Mouse (Mus musculus): Measurements from ENCODE around the gene Gnpat. TPM values are rescaled to one million over a fixed set of nuclear protein-coding genes. Genes with fewer than 3 reads are reported as not detected.

Gene Gnpat
- polyA plus RNA-seq, 1 experiment: 41.2 TPM

DNA sequence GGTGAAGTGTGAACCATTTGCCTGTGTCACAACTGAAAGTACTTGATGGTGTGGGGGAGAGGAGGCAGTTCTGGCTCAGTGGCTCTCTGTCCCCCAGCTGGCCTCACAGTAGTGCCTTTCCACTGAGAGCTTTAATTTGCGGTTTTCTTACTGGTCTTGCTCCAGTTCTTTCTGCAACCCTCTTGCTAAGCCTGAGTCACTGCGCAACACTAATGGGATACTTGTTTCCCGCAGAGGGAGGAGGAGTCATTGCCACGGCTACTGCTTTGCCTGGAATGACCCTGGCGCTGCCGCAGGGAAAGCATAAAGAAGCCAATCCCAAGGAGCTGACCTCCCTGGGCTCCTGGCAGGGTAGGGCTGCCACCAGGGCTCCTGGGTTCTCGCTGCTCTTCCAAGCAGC, 36.2 kb upstream of the Gnpat start:
- Histone ChIP-seq H3K4me1 (ENCODE audit: control insufficient read depth, insufficient read depth, low read length) (peaks cover 5% of the 10 kb centered on the region; the same call in 1 of the 2 replicates), H3K4me3 (replicated peaks; ENCODE audit: control insufficient read depth, low read depth, low read length) (no peak overlapping the region), H3K27ac (ENCODE audit: control insufficient read depth, insufficient read depth, low read depth, low read length, poor library complexity) (peak overlapping the region; percentile 8)
- WGBS: 23% methylated on average over 7 of the region's 7 CpGs
- TF ChIP-seq POLR2A (IDR thresholded peaks at IDR 0.05; ENCODE audit: borderline replicate concordance, control insufficient read depth, low read depth, low read length) (no peak), CTCF (IDR thresholded peaks at IDR 0.05; ENCODE audit: control insufficient read depth, insufficient read depth, low read length) (no peak)

DNA sequence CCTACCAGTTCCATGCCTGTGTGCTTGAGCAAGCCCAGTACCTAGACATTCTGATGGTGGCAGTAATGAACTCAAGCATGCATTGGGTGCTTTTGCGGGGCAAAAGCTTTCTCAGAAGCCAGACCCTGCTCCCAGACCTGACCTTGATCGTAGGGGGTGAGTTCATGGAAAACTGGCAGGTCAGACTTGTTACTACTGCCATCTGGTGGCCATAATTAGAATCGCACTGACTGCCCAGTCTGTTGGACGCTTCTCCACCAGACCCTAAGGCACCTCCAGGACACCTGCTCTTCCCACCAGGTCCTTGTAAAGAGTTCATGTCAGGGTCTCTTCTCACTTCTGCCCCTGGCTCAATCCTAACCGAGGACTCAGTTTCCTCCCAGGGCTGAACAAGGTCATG, 35.4 kb upstream of the Gnpat start:
- WGBS: 4% methylated on average over 5 of the region's 5 CpGs
- Histone ChIP-seq H3K4me1 (ENCODE audit: control insufficient read depth, insufficient read depth, low read length) (peaks cover 5% of the 10 kb centered on the region; the same call in 1 of the 2 replicates), H3K27ac (ENCODE audit: control insufficient read depth, insufficient read depth, low read depth, low read length, poor library complexity) (no peak overlapping the region), H3K4me3 (replicated peaks; ENCODE audit: control insufficient read depth, low read depth, low read length) (no peak overlapping the region)
- TF ChIP-seq CTCF (IDR thresholded peaks at IDR 0.05; ENCODE audit: control insufficient read depth, insufficient read depth, low read length) (peak; percentile 65), POLR2A (IDR thresholded peaks at IDR 0.05; ENCODE audit: borderline replicate concordance, control insufficient read depth, low read depth, low read length) (no peak)

DNA sequence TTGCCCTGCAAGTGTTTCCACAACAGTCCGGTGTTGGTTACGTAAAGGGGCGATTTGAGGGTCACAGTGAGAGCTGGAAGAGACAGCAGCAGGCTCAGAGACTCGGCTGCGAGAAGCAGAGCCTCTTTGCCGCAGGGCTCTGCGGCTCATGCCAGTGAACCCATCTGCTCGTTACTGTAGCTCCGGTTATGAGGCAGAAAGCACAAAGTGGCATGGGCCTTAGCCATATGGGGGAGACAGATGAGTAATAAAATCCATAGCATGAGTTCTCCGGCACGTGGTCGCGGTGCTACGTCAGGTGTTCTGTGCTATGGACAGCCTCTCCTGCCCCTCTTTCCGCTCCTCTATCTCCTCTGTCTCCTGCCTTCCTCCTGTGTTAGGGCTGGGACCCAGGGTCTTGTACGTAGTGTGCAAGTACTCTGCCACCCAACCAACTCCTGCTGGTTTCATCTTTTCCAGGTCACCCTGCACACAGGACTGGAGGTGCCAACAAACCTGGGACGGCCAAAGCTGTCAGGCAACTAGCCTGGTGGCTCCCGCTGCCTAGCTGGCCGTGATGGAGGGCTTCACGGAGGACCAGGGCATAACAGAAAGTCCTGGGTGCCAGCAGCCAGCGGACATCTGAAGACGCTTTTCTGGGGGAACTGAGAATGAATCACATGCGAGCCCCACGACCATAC, 34.1 kb upstream of the Gnpat start:
- WGBS: 79% methylated on average over 24 of the region's 24 CpGs

DNA sequence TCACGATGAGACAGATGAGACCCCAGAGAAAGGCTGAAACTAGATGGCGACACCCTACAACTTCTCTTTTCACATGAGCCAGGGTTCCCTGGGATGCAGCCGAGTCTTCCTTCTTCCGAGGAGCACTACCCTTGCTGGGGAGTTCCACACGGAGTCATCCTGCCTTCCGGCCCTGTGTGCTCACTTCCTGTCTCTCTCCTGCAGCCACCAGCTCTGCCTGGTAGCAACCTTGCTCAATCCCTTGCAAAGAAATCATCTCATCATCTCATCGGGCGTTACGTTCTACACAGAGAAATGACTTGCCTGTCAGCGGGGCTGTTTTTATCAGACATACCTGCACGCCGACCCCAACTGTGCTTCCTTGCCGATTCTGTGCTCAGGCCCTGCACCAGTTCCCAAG, 32.8 kb upstream of the Gnpat start:
- Histone ChIP-seq H3K27ac (ENCODE audit: control insufficient read depth, insufficient read depth, low read depth, low read length, poor library complexity) (peak overlapping the region; percentile 12; the same call in 1 of the 2 replicates), H3K4me3 (replicated peaks; ENCODE audit: control insufficient read depth, low read depth, low read length) (no peak overlapping the region), H3K4me1 (ENCODE audit: control insufficient read depth, insufficient read depth, low read length) (peaks cover 6% of the 10 kb centered on the region; the same call in 1 of the 2 replicates)
- WGBS: 36% methylated on average over 13 of the region's 13 CpGs
- TF ChIP-seq POLR2A (IDR thresholded peaks at IDR 0.05; ENCODE audit: borderline replicate concordance, control insufficient read depth, low read depth, low read length): no peak

More for the DNA sequence above, 34.1 kb upstream of the Gnpat start:
- TF ChIP-seq CTCF (IDR thresholded peaks at IDR 0.05; ENCODE audit: control insufficient read depth, insufficient read depth, low read length) (no peak), POLR2A (IDR thresholded peaks at IDR 0.05; ENCODE audit: borderline replicate concordance, control insufficient read depth, low read depth, low read length) (no peak)
- H3K4me3 ChIP-seq (replicated peaks; ENCODE audit: control insufficient read depth, low read depth, low read length): no peak overlapping the region
- peaks cover 5% of the 10 kb centered on the region; the same call in 1 of the 2 replicates for H3K4me1 ChIP-seq (ENCODE audit: control insufficient read depth, insufficient read depth, low read length)
- H3K27ac ChIP-seq (ENCODE audit: control insufficient read depth, insufficient read depth, low read depth, low read length, poor library complexity): no peak overlapping the region

DNA sequence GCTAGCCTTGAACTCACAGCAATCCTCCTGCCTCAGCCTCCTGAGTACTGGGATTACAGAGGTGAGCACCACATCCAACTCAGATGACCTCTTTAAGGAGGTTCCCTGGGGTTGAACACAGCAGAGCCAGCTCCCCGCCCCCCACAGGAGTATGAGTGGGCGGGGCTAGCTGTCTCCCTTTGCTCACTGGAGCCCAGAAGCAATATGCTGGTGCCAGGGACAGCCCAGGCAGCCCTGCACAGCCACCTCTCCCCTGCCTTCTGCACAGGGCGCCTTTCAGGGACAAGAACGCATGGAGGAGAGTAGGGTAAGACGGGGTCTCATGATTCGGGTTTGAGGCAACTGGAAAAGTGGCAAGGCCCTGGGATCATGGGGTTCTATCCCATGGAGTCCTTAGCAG, 31.3 kb upstream of the Gnpat start:
- H3K4me1 ChIP-seq (ENCODE audit: control insufficient read depth, insufficient read depth, low read length): peaks cover 4% of the 10 kb centered on the region; the same call in 1 of the 2 replicates
- H3K27ac ChIP-seq (ENCODE audit: control insufficient read depth, insufficient read depth, low read depth, low read length, poor library complexity): no peak overlapping the region
- H3K4me3 ChIP-seq (replicated peaks; ENCODE audit: control insufficient read depth, low read depth, low read length): no peak overlapping the region
- TF ChIP-seq POLR2A (IDR thresholded peaks at IDR 0.05; ENCODE audit: borderline replicate concordance, control insufficient read depth, low read depth, low read length) (no peak), CTCF (IDR thresholded peaks at IDR 0.05; ENCODE audit: control insufficient read depth, insufficient read depth, low read length) (no peak)
- WGBS: 73% methylated on average over 6 of the region's 6 CpGs

DNA sequence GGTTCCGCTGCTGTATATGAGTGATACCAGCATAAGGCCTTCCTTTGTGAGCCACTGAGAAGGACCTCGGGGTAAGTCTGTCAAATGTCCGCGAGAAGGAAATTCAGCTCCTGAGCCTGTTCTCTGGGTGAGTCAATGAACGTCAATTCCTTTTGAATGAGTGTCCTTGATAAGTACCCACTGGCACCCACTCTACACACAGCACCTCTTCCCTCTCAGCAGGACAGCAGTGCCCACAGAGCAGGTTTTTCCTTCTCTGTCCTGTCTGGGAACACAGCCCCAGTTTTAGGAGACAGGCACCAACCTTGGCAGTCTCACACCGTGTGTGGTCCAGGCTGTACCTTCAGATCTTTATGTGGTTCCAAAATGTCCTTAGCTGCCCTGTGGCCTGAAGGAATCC, 30.9 kb upstream of the Gnpat start:
- H3K4me1 ChIP-seq (ENCODE audit: control insufficient read depth, insufficient read depth, low read length): peaks cover 3% of the 10 kb centered on the region; the same call in 1 of the 2 replicates
- TF ChIP-seq CTCF (IDR thresholded peaks at IDR 0.05; ENCODE audit: control insufficient read depth, insufficient read depth, low read length): no peak
- no peak for TF ChIP-seq POLR2A (IDR thresholded peaks at IDR 0.05; ENCODE audit: borderline replicate concordance, control insufficient read depth, low read depth, low read length)
- 82% methylated on average over 6 of the region's 6 CpGs for WGBS
- no peak overlapping the region for H3K27ac ChIP-seq (ENCODE audit: control insufficient read depth, insufficient read depth, low read depth, low read length, poor library complexity)
- no peak overlapping the region for H3K4me3 ChIP-seq (replicated peaks; ENCODE audit: control insufficient read depth, low read depth, low read length)

DNA sequence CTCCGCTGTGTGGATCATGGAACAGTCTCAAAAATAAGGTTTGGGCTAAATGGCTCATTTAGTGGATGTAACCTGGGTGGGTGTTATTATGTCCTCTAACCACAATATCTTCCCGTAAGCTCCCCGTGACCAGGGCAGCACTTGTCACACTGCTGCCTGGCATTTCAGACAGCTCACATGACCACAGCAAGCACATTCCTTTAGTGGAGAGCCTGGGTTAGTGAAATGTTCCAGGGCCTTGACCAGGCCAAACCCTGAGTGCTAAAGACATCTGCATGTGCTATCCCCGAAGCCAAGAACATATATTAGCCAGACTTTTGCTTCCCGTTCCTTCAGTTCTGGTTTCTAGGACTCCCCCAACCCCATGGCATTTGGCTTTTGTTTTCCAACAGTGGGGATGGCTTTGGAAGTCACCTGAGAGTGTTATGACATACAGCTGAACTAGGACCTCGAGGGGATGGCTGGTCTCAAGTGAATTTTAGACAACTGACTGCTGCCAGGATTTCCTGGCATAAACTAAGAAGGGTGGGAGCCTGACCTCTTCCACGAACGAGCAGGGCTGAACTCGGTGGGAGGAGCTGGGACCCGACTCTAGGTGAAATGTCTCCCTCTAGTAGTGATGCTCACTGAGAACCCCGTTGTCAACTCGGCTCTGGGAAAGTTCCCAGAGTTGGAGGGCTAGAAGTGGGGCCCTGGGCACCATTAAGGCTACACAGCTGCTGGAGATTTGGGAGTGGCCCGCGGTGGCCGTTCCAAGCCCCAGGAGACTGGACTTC, 29.2 kb upstream of the Gnpat start:
- Histone ChIP-seq H3K4me3 (replicated peaks; ENCODE audit: control insufficient read depth, low read depth, low read length) (no peak overlapping the region), H3K27ac (ENCODE audit: control insufficient read depth, insufficient read depth, low read depth, low read length, poor library complexity) (no peak overlapping the region), H3K4me1 (ENCODE audit: control insufficient read depth, insufficient read depth, low read length) (peaks cover 5% of the 10 kb centered on the region; the same call in 1 of the 2 replicates)
- TF ChIP-seq POLR2A (IDR thresholded peaks at IDR 0.05; ENCODE audit: borderline replicate concordance, control insufficient read depth, low read depth, low read length) (no peak), CTCF (IDR thresholded peaks at IDR 0.05; ENCODE audit: control insufficient read depth, insufficient read depth, low read length) (no peak)
- WGBS: 42% methylated on average over 15 of the region's 15 CpGs

- H3K4me3 ChIP-seq (replicated peaks; ENCODE audit: control insufficient read depth, low read depth, low read length): no peak overlapping the region
- TF ChIP-seq CTCF (IDR thresholded peaks at IDR 0.05; ENCODE audit: control insufficient read depth, insufficient read depth, low read length) (no peak), POLR2A (IDR thresholded peaks at IDR 0.05; ENCODE audit: borderline replicate concordance, control insufficient read depth, low read depth, low read length) (no peak)
- peaks cover 5% of the 10 kb centered on the region; the same call in 1 of the 2 replicates for H3K4me1 ChIP-seq (ENCODE audit: control insufficient read depth, insufficient read depth, low read length)
- no peak overlapping the region for H3K27ac ChIP-seq (ENCODE audit: control insufficient read depth, insufficient read depth, low read depth, low read length, poor library complexity)
These were observed 27.0 kb upstream of the Gnpat start for GRCm38 (mm10) chr8:124835848-124836247.

Measured in bone marrow, adult 2 months (tissue).